In the genomic region with DNA sequence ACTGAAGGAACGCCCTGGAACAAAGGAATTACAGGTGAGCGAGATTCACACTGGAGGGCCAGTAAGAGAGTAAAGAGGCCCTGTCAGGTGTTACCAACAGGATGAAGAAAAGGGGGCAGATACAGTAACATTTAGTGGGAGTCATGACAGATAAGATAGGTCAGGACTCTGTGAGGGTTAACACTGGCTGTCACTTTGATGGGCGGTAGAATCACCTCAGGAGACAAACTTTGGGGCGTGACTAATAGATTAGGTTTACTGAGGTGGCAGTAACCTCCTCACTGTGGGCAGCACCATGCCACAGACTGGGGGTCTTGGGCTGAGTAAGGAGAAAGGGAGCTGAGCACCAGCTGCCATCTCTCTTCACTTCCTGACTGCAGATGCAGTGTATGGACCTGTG, we compare ENCODE assay signal across 14 mouse cellular contexts.
"Had no signal": no experiment of that assay in that cellular context is flagged by ENCODE, and none has a peak within 500 bp of the region (broad histone marks: within the 10 kb centered on the region; RNA-seq: fewer than 3 reads in every experiment).

No protein-coding gene starts in this region.

- H3K9me3 ChIP-seq: intestine, embryonic 15.5 days; lung, embryonic 15.5 days; megakaryocyte, embryonic 14.5 days had no signal

- H3K4me2 ChIP-seq: intestine, embryonic 15.5 days; lung, embryonic 15.5 days; midbrain, embryonic 11.5 days had no signal

- ATAC-seq: intestine, embryonic 15.5 days had no signal

- H3K4me3 ChIP-seq: intestine, embryonic 15.5 days; lung, embryonic 15.5 days; megakaryocyte, embryonic 14.5 days had no signal

- H3K27me3 ChIP-seq: intestine, embryonic 15.5 days; lung, embryonic 15.5 days; megakaryocyte, embryonic 14.5 days had no signal

- H3K9ac ChIP-seq: intestine, embryonic 15.5 days; lung, embryonic 15.5 days had no signal

- H3K36me3 ChIP-seq: intestine, embryonic 15.5 days; lung, embryonic 15.5 days had no signal

- H3K4me1 ChIP-seq: intestine, embryonic 15.5 days; lung, embryonic 15.5 days; megakaryocyte, embryonic 14.5 days had no signal

- DNase-seq: kidney, adult 11 months; kidney, adult 9 months; kidney, postnatal 14 days; kidney, postnatal 4 days; left cerebral cortex, postnatal 4 days; lung, adult 18-20 months; lung, postnatal 10 days; lung, postnatal 36 days; midbrain, embryonic 14.5 days; thymus, postnatal 36 days had no signal

- H3K27ac ChIP-seq: intestine, embryonic 15.5 days; lung, embryonic 15.5 days had no signal
